Mouse (Mus musculus) stomach, postnatal 0 days (tissue): ENCODE measurements at regions not wholly inside any gene's neighbourhood (a gene's known extent, or its start where the extent isn't known, plus 50 kb on each side); places are given as distances from the start of the nearest gene placed in this dataset.

Source experiments
- CTCF ChIP-seq: IDR thresholded peaks from 2 replicates; pipeline ENCODE4 v1.5.1; 2016; ENCODE audit warnings: antibody characterized with exemption, low read depth, mild to moderate bottlenecking, moderate library complexity
- EP300 ChIP-seq: optimal IDR thresholded peaks from 2 replicates; pipeline ENCODE3; 2016; ENCODE audit warnings: antibody characterized with exemption

GRCm38 (mm10) chr16:67949112-67949511, 328.4 kb upstream of the Cadm2 start:
- TF ChIP-seq CTCF (no peak), EP300 (no peak)
